Comparison of ENCODE assay signal across 10 mouse cellular contexts in the genomic region with DNA sequence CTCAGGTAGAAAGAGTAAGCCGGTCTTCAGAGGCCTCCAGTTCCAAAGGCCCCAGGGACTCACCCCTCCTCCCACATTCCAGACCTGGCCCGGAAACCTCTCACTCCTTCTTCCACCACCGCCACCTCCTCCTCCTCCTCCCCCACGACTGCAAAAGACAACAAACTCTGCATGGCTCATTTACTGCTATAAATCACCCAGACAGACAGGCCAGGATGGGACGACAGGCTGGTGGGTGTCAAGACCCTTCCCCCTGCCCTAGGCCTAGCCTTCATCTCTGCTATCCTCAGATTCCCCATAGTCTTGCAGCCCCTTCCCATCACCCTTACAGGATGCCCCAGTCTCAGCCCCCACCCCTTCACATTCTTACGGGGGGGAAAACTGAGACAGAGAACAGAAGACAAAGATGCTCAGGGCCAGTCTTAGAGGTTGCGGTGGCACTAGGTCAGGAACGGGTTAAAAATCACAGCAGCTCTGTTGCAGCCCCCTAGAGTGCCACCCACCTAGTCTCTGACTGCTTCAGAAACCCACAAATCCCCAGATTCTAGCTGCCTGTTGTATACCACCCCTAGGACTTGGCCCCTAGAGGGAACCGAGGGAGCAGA. TPM values are rescaled to one million over a fixed set of nuclear protein-coding genes. Genes with fewer than 3 reads are reported as not detected.
A peak's percentile ranks its signal among the peaks of the same experiment; 100 is the strongest.
DNase-seq lines count a peak whose midpoint lies in the region; ATAC-seq lines count a peak whose summit lies in the region.
"Had no signal": no experiment of that assay in that cellular context is flagged by ENCODE, and none has a peak within 500 bp of the region (broad histone marks: within the 10 kb centered on the region; RNA-seq: fewer than 3 reads in every experiment).

No protein-coding gene starts in this region.

- peaks cover 42% of the 10 kb centered on the region for H3K4me1 ChIP-seq in liver, embryonic 11.5 days (replicated peaks; ENCODE audit: control insufficient read depth, insufficient read depth, low read length)
- peaks cover 39% of the 10 kb centered on the region for H3K4me1 ChIP-seq in liver, embryonic 12.5 days
- peaks cover 65% of the 10 kb centered on the region for H3K4me1 ChIP-seq in forebrain, embryonic 16.5 days (replicated peaks; ENCODE audit: control insufficient read depth, insufficient read depth, low read length)
- peaks cover 90% of the 10 kb centered on the region for H3K4me1 ChIP-seq in limb, embryonic 12.5 days (replicated peaks)
- peaks cover 95% of the 10 kb centered on the region for H3K4me1 ChIP-seq in stomach, embryonic 14.5 days (ENCODE audit: control insufficient read depth, insufficient read depth, low read length)

- H3K27ac ChIP-seq in liver, embryonic 11.5 days (ENCODE audit: low read depth, low read length): peak overlapping the region; percentile 59; the same call in 1 of the 2 replicates
- H3K27ac ChIP-seq in liver, embryonic 12.5 days: no peak overlapping the region
- H3K27ac ChIP-seq in forebrain, embryonic 16.5 days (ENCODE audit: low read length): peak overlapping the region; percentile 77
- peak overlapping the region; percentile 66 for H3K27ac ChIP-seq in limb, embryonic 12.5 days
- peak overlapping the region; percentile 76 for H3K27ac ChIP-seq in stomach, embryonic 14.5 days (ENCODE audit: low read length)

- no peak overlapping the region; the same call in 1 of the 2 replicates for H3K4me2 ChIP-seq in liver, embryonic 11.5 days
- no peak overlapping the region for H3K4me2 ChIP-seq in liver, embryonic 12.5 days
- no peak overlapping the region for H3K4me2 ChIP-seq in forebrain, embryonic 16.5 days (ENCODE audit: low read length)
- H3K4me2 ChIP-seq in limb, embryonic 12.5 days: peak overlapping the region; percentile 46
- peak overlapping the region; percentile 28; the same call in 1 of the 2 replicates for H3K4me2 ChIP-seq in stomach, embryonic 14.5 days (replicated peaks; ENCODE audit: low read depth, low read length)

- no peaks in the 10 kb centered on the region for H3K9me3 ChIP-seq in liver, embryonic 11.5 days (ENCODE audit: control insufficient read depth, low read length)
- H3K9me3 ChIP-seq in liver, embryonic 12.5 days (replicated peaks): no peaks in the 10 kb centered on the region
- no peaks in the 10 kb centered on the region for H3K9me3 ChIP-seq in forebrain, embryonic 16.5 days (ENCODE audit: control insufficient read depth, low read length)
- no peaks in the 10 kb centered on the region for H3K9me3 ChIP-seq in limb, embryonic 12.5 days
- H3K9me3 ChIP-seq in stomach, embryonic 14.5 days (ENCODE audit: control insufficient read depth, low read depth, low read length): no peaks in the 10 kb centered on the region

- H3K9ac ChIP-seq in liver, embryonic 11.5 days (ENCODE audit: low read depth, low read length): no peak overlapping the region
- H3K9ac ChIP-seq in liver, embryonic 12.5 days: no peak overlapping the region
- 0 out of 2 replicates have a peak overlapping the region, but pooled peaks have one; percentile 2 for H3K9ac ChIP-seq in forebrain, embryonic 16.5 days (replicated peaks; ENCODE audit: low read depth, low read length)
- peak overlapping the region; percentile 44 for H3K9ac ChIP-seq in limb, embryonic 12.5 days (replicated peaks)
- H3K9ac ChIP-seq in stomach, embryonic 14.5 days (replicated peaks; ENCODE audit: low read depth, low read length): no peak overlapping the region

- WGBS in liver, embryonic 11.5 days: 24% methylated on average over 9 of the region's 9 CpGs
- WGBS in liver, embryonic 12.5 days (ENCODE audit: insufficient replicate concordance): 32% methylated on average over 9 of the region's 9 CpGs
- 9% methylated on average over 9 of the region's 9 CpGs for WGBS in forebrain, embryonic 16.5 days
- 2% methylated on average over 9 of the region's 9 CpGs for WGBS in limb, embryonic 12.5 days
- 8% methylated on average over 9 of the region's 9 CpGs for WGBS in stomach, embryonic 14.5 days

- no peak for ATAC-seq in liver, embryonic 11.5 days (replicated peaks; ENCODE audit: low FRiP score)
- no peak for ATAC-seq in liver, embryonic 12.5 days
- no peak for ATAC-seq in forebrain, embryonic 16.5 days
- peak; percentile 18; the same call in 1 of the 2 replicates for ATAC-seq in limb, embryonic 12.5 days (ENCODE audit: insufficient number of reproducible peaks, insufficient read depth, low FRiP score, low TSS enrichment, low read depth)
- ATAC-seq in stomach, embryonic 14.5 days (ENCODE audit: insufficient number of reproducible peaks, insufficient read depth, low FRiP score, low read depth): no peak

- no peak overlapping the region for H3K4me3 ChIP-seq in liver, embryonic 11.5 days (ENCODE audit: low read depth, low read length)
- no peak overlapping the region for H3K4me3 ChIP-seq in liver, embryonic 12.5 days
- no peak overlapping the region for H3K4me3 ChIP-seq in forebrain, embryonic 16.5 days (replicated peaks; ENCODE audit: low read length)
- peak overlapping the region; percentile 18 for H3K4me3 ChIP-seq in limb, embryonic 12.5 days (replicated peaks)
- H3K4me3 ChIP-seq in stomach, embryonic 14.5 days (ENCODE audit: low read depth, low read length): no peak overlapping the region

- H3K36me3 ChIP-seq in liver, embryonic 11.5 days (ENCODE audit: control insufficient read depth, insufficient read depth, low read length): no peaks in the 10 kb centered on the region
- H3K36me3 ChIP-seq in liver, embryonic 12.5 days: no peaks in the 10 kb centered on the region
- H3K36me3 ChIP-seq in forebrain, embryonic 16.5 days (ENCODE audit: control insufficient read depth, insufficient read depth): no peaks in the 10 kb centered on the region
- H3K36me3 ChIP-seq in limb, embryonic 12.5 days: peaks cover 78% of the 10 kb centered on the region
- H3K36me3 ChIP-seq in stomach, embryonic 14.5 days (ENCODE audit: control insufficient read depth, insufficient read depth, low read length): peaks cover 4% of the 10 kb centered on the region

- no peak for DNase-seq in liver, embryonic 11.5 days (ENCODE audit: low spot score)
- no peak for DNase-seq in layer of hippocampus, postnatal 14 days (ENCODE audit: low spot score in 2 of 2)
- no peak for DNase-seq in left cerebral cortex, adult 18-20 months (ENCODE audit: low spot score in 2 of 2)
- DNase-seq in right cerebral cortex, postnatal 10 days (ENCODE audit: low spot score in 2 of 2): no peak

- H3K27me3 ChIP-seq in liver, embryonic 11.5 days (replicated peaks; ENCODE audit: control insufficient read depth, insufficient read depth, low read length): peaks cover 17% of the 10 kb centered on the region
- peaks cover 84% of the 10 kb centered on the region for H3K27me3 ChIP-seq in liver, embryonic 12.5 days (replicated peaks)
- no peaks in the 10 kb centered on the region for H3K27me3 ChIP-seq in forebrain, embryonic 16.5 days (replicated peaks; ENCODE audit: control insufficient read depth, insufficient read depth, low read length)
- H3K27me3 ChIP-seq in limb, embryonic 12.5 days: no peaks in the 10 kb centered on the region
- H3K27me3 ChIP-seq in stomach, embryonic 14.5 days (ENCODE audit: control insufficient read depth, insufficient read depth, low read length): no peaks in the 10 kb centered on the region

RNA-seq across cellular contexts. Expression of a gene that starts 10.8 kb away (rescaled TPM):
- polyA plus RNA-seq in liver, embryonic 11.5 days (2014; fragmentation: Nextera tagmentation; extraction: Ambion mirVana): 5.9 and 6.2 TPM in 2 replicates
- polyA plus RNA-seq in liver, embryonic 12.5 days (2016; fragmentation: Nextera tagmentation; extraction: Ambion mirVana): 3.9 and 4.2 TPM in 2 replicates
- polyA plus RNA-seq in forebrain, embryonic 16.5 days (2015; fragmentation: Nextera tagmentation; extraction: Ambion mirVana): 11.0 and 14.9 TPM in 2 replicates
- 47.6 and 53.5 TPM in 2 replicates for polyA plus RNA-seq in limb, embryonic 12.5 days (2016; fragmentation: Nextera tagmentation; extraction: Ambion mirVana)
- polyA plus RNA-seq in stomach, embryonic 14.5 days (2014; fragmentation: Nextera tagmentation; extraction: Ambion mirVana): 30.2 and 33.2 TPM in 2 replicates
- total RNA-seq in layer of hippocampus, postnatal 14 days (2021): 1 to 10 TPM; 4.3 to 4.8 TPM
- total RNA-seq in left cerebral cortex, adult 18-20 months (2021): 10 to 100 TPM; 13.1 to 13.9 TPM
- total RNA-seq: MEL had no signal

RNA-seq across cellular contexts. Expression of a gene that starts 20.0 kb away (rescaled TPM):
- polyA plus RNA-seq in liver, embryonic 11.5 days (2014; fragmentation: Nextera tagmentation; extraction: Ambion mirVana): 4.7 and 5.0 TPM in 2 replicates
- polyA plus RNA-seq in liver, embryonic 12.5 days (2016; fragmentation: Nextera tagmentation; extraction: Ambion mirVana): 1.9 and 2.4 TPM in 2 replicates
- polyA plus RNA-seq in forebrain, embryonic 16.5 days (2015; fragmentation: Nextera tagmentation; extraction: Ambion mirVana): 1.2 and 1.4 TPM in 2 replicates
- 2.1 and 2.2 TPM in 2 replicates for polyA plus RNA-seq in limb, embryonic 12.5 days (2016; fragmentation: Nextera tagmentation; extraction: Ambion mirVana)
- polyA plus RNA-seq in stomach, embryonic 14.5 days (2014; fragmentation: Nextera tagmentation; extraction: Ambion mirVana): 1.8 and 2.4 TPM in 2 replicates
- under 1 TPM in 1 of 2 experiments, not detected in 1; 0.60 TPM for total RNA-seq in layer of hippocampus, postnatal 14 days (2021)
- under 1 TPM; 0.35 to 0.73 TPM for total RNA-seq in left cerebral cortex, adult 18-20 months (2021)
- total RNA-seq: layer of hippocampus, postnatal 25 days had no signal

RNA-seq across cellular contexts. Expression of a gene that starts 30.1 kb away (rescaled TPM):
- 3.9 and 4.0 TPM in 2 replicates for polyA plus RNA-seq in liver, embryonic 11.5 days (2014; fragmentation: Nextera tagmentation; extraction: Ambion mirVana)
- polyA plus RNA-seq in liver, embryonic 12.5 days (2016; fragmentation: Nextera tagmentation; extraction: Ambion mirVana): 2.8 and 3.3 TPM in 2 replicates
- polyA plus RNA-seq in forebrain, embryonic 16.5 days (2015; fragmentation: Nextera tagmentation; extraction: Ambion mirVana): 30.4 and 32.6 TPM in 2 replicates
- polyA plus RNA-seq in limb, embryonic 12.5 days (2016; fragmentation: Nextera tagmentation; extraction: Ambion mirVana): 3.5 and 5.0 TPM in 2 replicates
- polyA plus RNA-seq in stomach, embryonic 14.5 days (2014; fragmentation: Nextera tagmentation; extraction: Ambion mirVana): 3.7 and 7.1 TPM in 2 replicates
- total RNA-seq in layer of hippocampus, postnatal 14 days (2021): 10 to 100 TPM; 83.3 to 98.4 TPM
- total RNA-seq in left cerebral cortex, adult 18-20 months (2021): 10 to 100 TPM; 66.6 to 84.4 TPM
- total RNA-seq: MEL had no signal

Comparison
In these comparisons a context has a peak if more than half of its experiments do, and no peak if none do; other contexts are left out.
1. H3K4me2 ChIP-seq: peak in limb, embryonic 12.5 days (single experiment) and stomach, embryonic 14.5 days (single experiment); none in liver, embryonic 11.5 days (single experiment), liver, embryonic 12.5 days (single experiment) and forebrain, embryonic 16.5 days (single experiment).
2. H3K9ac ChIP-seq: peak in forebrain, embryonic 16.5 days (single experiment) and limb, embryonic 12.5 days (single experiment); none in liver, embryonic 11.5 days (single experiment), liver, embryonic 12.5 days (single experiment) and stomach, embryonic 14.5 days (single experiment).